Mouse (Mus musculus): ENCODE results near the gene Try10.
"Not testable (repeated sequence)": the region's sequence is repeated elsewhere in the genome, so short reads cannot be mapped to it uniquely, and the experiment has no call there.

DNA sequence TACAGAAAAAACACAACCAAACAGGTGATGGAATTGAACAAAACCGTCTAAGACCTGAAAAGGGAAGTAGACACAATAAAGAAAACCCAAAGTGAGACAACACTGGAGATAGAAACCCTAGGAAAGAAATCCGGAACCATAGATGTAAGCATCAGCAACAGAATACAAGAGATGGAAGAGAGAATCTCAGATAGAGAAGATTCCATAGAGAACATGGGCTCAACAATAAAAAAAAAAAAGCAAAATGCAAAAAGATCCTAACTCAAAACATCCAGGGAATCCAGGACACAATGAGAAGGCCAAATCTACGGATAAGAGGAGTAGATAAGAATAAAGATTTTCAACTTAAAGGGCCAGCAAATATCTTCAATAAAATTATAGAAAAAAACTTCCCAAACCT, 37.2 kb upstream of the Try10 start, which contains the start of gene Try5:
- not testable (repeated sequence) for TF ChIP-seq ZC3H11A (IDR thresholded peaks at IDR 0.05; ENCODE audit: borderline replicate concordance, low read depth, low read length); ZNF384 (IDR thresholded peaks at IDR 0.05; ENCODE audit: low read depth, low read length); HCFC1 (IDR thresholded peaks at IDR 0.05; ENCODE audit: borderline replicate concordance, insufficient read depth, low read length)
